Mouse (Mus musculus): Measurements from ENCODE around the gene Manf.

DNA sequence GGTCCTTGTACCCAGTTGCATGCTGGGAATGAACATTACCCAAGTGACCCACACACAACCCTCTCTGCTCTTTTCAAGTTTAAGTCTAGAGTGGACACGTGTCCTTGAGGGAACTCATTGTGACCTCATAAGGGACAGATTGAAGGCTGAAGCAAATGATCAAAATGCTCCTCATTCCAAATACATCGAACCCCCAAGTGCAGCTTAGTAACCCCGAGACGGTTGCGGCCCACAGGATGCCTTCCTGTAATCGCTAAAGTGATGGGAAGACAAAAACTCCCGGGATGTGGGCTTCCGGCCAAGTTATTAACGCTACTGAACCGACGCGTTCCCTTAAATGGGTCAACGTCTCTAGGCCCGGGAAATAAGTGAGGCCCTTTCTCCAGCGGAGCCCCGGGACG lies 438 bp downstream of the Manf start:
- TF ChIP-seq CTCF (IDR thresholded peaks at IDR 0.05): no peak
- no peak for TF ChIP-seq EP300 (IDR thresholded peaks at IDR 0.05)
